Mouse (Mus musculus) cerebral cortex, adult 2 months (tissue): ENCODE data around the gene Vil1.

Source experiments
- WGBS: fragments of 180-500 bp; shearing (Covaris S2); methylation state at CpG from one replicate; pipeline ENCODE4 v1.1.7; 2018; 5-methylcytosine and 5-hydroxymethylcytosine counted together

Gene Vil1

GRCm38 (mm10) chr1:74387386-74387988 lies 21.7 kb upstream of the Vil1 start:
- 46% methylated on average over 15 of the region's 15 CpGs for WGBS

GRCm38 (mm10) chr1:74388398-74388920 lies 20.7 kb upstream of the Vil1 start:
- 89% methylated on average over 7 of the region's 7 CpGs for WGBS

- 30% methylated on average over 29 of the region's 29 CpGs for WGBS
Measured at GRCm38 (mm10) chr1:74389831-74390286, 19.3 kb upstream of the Vil1 start.

- 15% methylated on average over 21 of the region's 21 CpGs for WGBS
Measured at GRCm38 (mm10) chr1:74390287-74390906, 18.8 kb upstream of the Vil1 start.

- 2% methylated on average over 51 of the region's 51 CpGs for WGBS
Measured at GRCm38 (mm10) chr1:74390924-74391748, 18.0 kb upstream of the Vil1 start, which contains the start of gene Ctdsp1. TSS of gene Ctdsp1 (plus strand) at chr1:74391509.

GRCm38 (mm10) chr1:74391844-74392441 lies 17.2 kb upstream of the Vil1 start:
- under 1% methylated on average over 63 of the region's 63 CpGs for WGBS

- WGBS = 6% methylated on average over 16 of the region's 16 CpGs
Measured at GRCm38 (mm10) chr1:74392446-74392994, 16.7 kb upstream of the Vil1 start.

GRCm38 (mm10) chr1:74393010-74393409 lies 16.2 kb upstream of the Vil1 start:
- 51% methylated on average over 7 of the region's 7 CpGs for WGBS

GRCm38 (mm10) chr1:74393697-74394096 lies 15.5 kb upstream of the Vil1 start:
- 91% methylated on average over 9 of the region's 9 CpGs for WGBS

- WGBS = 95% methylated on average over 9 of the region's 9 CpGs
Measured at GRCm38 (mm10) chr1:74394311-74394710, 14.9 kb upstream of the Vil1 start.

GRCm38 (mm10) chr1:74394858-74395257 lies 14.3 kb upstream of the Vil1 start:
- WGBS = 92% methylated on average over 15 of the region's 15 CpGs

- 86% methylated on average over 13 of the region's 13 CpGs for WGBS
Measured at GRCm38 (mm10) chr1:74395290-74395689, 13.9 kb upstream of the Vil1 start.

GRCm38 (mm10) chr1:74396456-74397222 lies 12.5 kb upstream of the Vil1 start:
- WGBS = 16% methylated on average over 12 of the region's 12 CpGs

- WGBS = under 1% methylated on average over 41 of the region's 41 CpGs
Measured at GRCm38 (mm10) chr1:74397268-74397918, 11.8 kb upstream of the Vil1 start.

- 3% methylated on average over 11 of the region's 11 CpGs for WGBS
Measured at GRCm38 (mm10) chr1:74397919-74398451, 11.2 kb upstream of the Vil1 start.

- WGBS = 86% methylated on average over 3 of the region's 3 CpGs
Measured at GRCm38 (mm10) chr1:74400531-74400930, 8.6 kb upstream of the Vil1 start.

GRCm38 (mm10) chr1:74401015-74401702 lies 8.0 kb upstream of the Vil1 start:
- 64% methylated on average over 16 of the region's 16 CpGs for WGBS

- 89% methylated on average over 4 of the region's 4 CpGs for WGBS
Measured at GRCm38 (mm10) chr1:74404206-74404605, 5.0 kb upstream of the Vil1 start.

GRCm38 (mm10) chr1:74411753-74412325 lies 2.7 kb downstream of the Vil1 start:
- 79% methylated on average over 2 of the region's 2 CpGs for WGBS
